11 mouse cellular contexts compared by ENCODE assay signal in genomic region chr11:57688179-57688929, GRCm38 (mm10). TPM values are rescaled to one million over a fixed set of nuclear protein-coding genes. Genes with fewer than 3 reads are reported as not detected.
DNase-seq lines count a peak whose midpoint lies in the region; ATAC-seq and TF ChIP-seq lines count a peak whose summit lies in the region.
"Had no signal": no experiment of that assay in that cellular context is flagged by ENCODE, and none has a peak within 500 bp of the region (broad histone marks: within the 10 kb centered on the region; RNA-seq: fewer than 3 reads in every experiment).

No protein-coding gene starts in this region.

- 71% methylated on average over 14 of the region's 14 CpGs for WGBS in embryonic facial prominence, embryonic 13.5 days
- WGBS in kidney, embryonic 16.5 days = 27% methylated on average over 14 of the region's 14 CpGs
- WGBS in forebrain, postnatal 0 days = 82% methylated on average over 14 of the region's 14 CpGs

- no peaks in the 10 kb centered on the region for H3K9me3 ChIP-seq in embryonic facial prominence, embryonic 13.5 days
- H3K9me3 ChIP-seq in kidney, embryonic 16.5 days (ENCODE audit: low read length) = no peaks in the 10 kb centered on the region
- H3K9me3 ChIP-seq in forebrain, postnatal 0 days (ENCODE audit: low read length) = no peaks in the 10 kb centered on the region
- H3K9me3 ChIP-seq: midbrain, embryonic 13.5 days had no signal

- no peak overlapping the region for H3K4me3 ChIP-seq in embryonic facial prominence, embryonic 13.5 days
- H3K4me3 ChIP-seq in kidney, embryonic 16.5 days (ENCODE audit: low read length) = no peak overlapping the region
- H3K4me3 ChIP-seq in forebrain, postnatal 0 days (ENCODE audit: low read depth, low read length) = no peak overlapping the region
- H3K4me3 ChIP-seq: midbrain, embryonic 13.5 days had no signal

- peak; percentile 50 for DNase-seq in gastrocnemius, postnatal 25 days
- DNase-seq in gastrocnemius, postnatal 36 days = no peak
- peak; percentile 43 for DNase-seq in lung, postnatal 25 days (ENCODE audit: low spot score)
- no peak for DNase-seq in adrenal gland, adult 18-20 months (ENCODE audit: low spot score in 2 of 2)
- no peak for DNase-seq in forebrain, postnatal 0 days
- DNase-seq in spleen, postnatal 4 days (ENCODE audit: low spot score in 2 of 2) = no peak
- DNase-seq: layer of hippocampus, adult 9-11 months; right cerebral cortex, postnatal 14 days had no signal

- TF ChIP-seq CTCF in forebrain, postnatal 0 days (IDR thresholded peaks at IDR 0.05; ENCODE audit: low read depth) = no peak

- ATAC-seq in embryonic facial prominence, embryonic 13.5 days (ENCODE audit: insufficient number of reproducible peaks, insufficient read depth, low FRiP score, low TSS enrichment, low read depth) = no peak
- peak; percentile 31; the same call in 1 of the 2 replicates for ATAC-seq in kidney, embryonic 16.5 days (ENCODE audit: low FRiP score, low TSS enrichment)
- ATAC-seq in forebrain, postnatal 0 days = no peak
- ATAC-seq: midbrain, embryonic 13.5 days had no signal

- no peaks in the 10 kb centered on the region for H3K36me3 ChIP-seq in embryonic facial prominence, embryonic 13.5 days
- H3K36me3 ChIP-seq in kidney, embryonic 16.5 days (ENCODE audit: insufficient read depth, low read length) = no peaks in the 10 kb centered on the region
- no peaks in the 10 kb centered on the region for H3K36me3 ChIP-seq in forebrain, postnatal 0 days (ENCODE audit: insufficient read depth)
- H3K36me3 ChIP-seq: midbrain, embryonic 13.5 days had no signal

- H3K4me1 ChIP-seq in embryonic facial prominence, embryonic 13.5 days = peaks cover 50% of the 10 kb centered on the region
- peaks cover 39% of the 10 kb centered on the region for H3K4me1 ChIP-seq in kidney, embryonic 16.5 days (ENCODE audit: insufficient read depth, low read length)
- H3K4me1 ChIP-seq in forebrain, postnatal 0 days (ENCODE audit: insufficient read depth) = 0 out of 2 replicates have a peak, but pooled peaks cover 4% of the 10 kb centered on the region

- H3K9ac ChIP-seq in embryonic facial prominence, embryonic 13.5 days = no peak overlapping the region
- no peak overlapping the region for H3K9ac ChIP-seq in kidney, embryonic 16.5 days (replicated peaks; ENCODE audit: low read length)
- H3K9ac ChIP-seq in forebrain, postnatal 0 days = no peak overlapping the region
- H3K9ac ChIP-seq: midbrain, embryonic 13.5 days had no signal

- no peaks in the 10 kb centered on the region for H3K27me3 ChIP-seq in embryonic facial prominence, embryonic 13.5 days
- H3K27me3 ChIP-seq in kidney, embryonic 16.5 days (ENCODE audit: insufficient read depth, low read length) = no peaks in the 10 kb centered on the region
- H3K27me3 ChIP-seq in forebrain, postnatal 0 days (ENCODE audit: insufficient read depth, low read length) = no peaks in the 10 kb centered on the region

- peak overlapping the region; percentile 5; the same call in 1 of the 2 replicates for H3K27ac ChIP-seq in embryonic facial prominence, embryonic 13.5 days
- 0 out of 2 replicates have a peak overlapping the region, but pooled peaks have one; percentile 10 for H3K27ac ChIP-seq in kidney, embryonic 16.5 days (ENCODE audit: low read length)
- H3K27ac ChIP-seq in forebrain, postnatal 0 days (ENCODE audit: low read depth, low read length) = no peak overlapping the region
- H3K27ac ChIP-seq: midbrain, embryonic 13.5 days had no signal

- intact Hi-C loops in gastrocnemius, postnatal 36 days (cut with DNase I) = no loop called here

- no peak overlapping the region for H3K4me2 ChIP-seq in embryonic facial prominence, embryonic 13.5 days
- no peak overlapping the region; the same call in 1 of the 2 replicates for H3K4me2 ChIP-seq in kidney, embryonic 16.5 days (replicated peaks; ENCODE audit: low read depth, low read length)
- no peak overlapping the region for H3K4me2 ChIP-seq in forebrain, postnatal 0 days (ENCODE audit: low read depth)
- H3K4me2 ChIP-seq: midbrain, embryonic 13.5 days had no signal

RNA-seq across cellular contexts. Expression of gene Galnt10, which starts 43.1 kb away (rescaled TPM):
- total RNA-seq in gastrocnemius, postnatal 25 days (2021) = 1 to 10 TPM; 6.0 to 7.5 TPM
- total RNA-seq in gastrocnemius, postnatal 36 days (2021) = 1 to 10 TPM; 5.2 to 6.3 TPM
- polyA plus RNA-seq in embryonic facial prominence, embryonic 13.5 days (2015; fragmentation: Nextera tagmentation; extraction: Ambion mirVana) = 24.1 and 27.7 TPM in 2 replicates
- 23.6 TPM in 2 replicates for polyA plus RNA-seq in kidney, embryonic 16.5 days (2015; fragmentation: Nextera tagmentation; extraction: Ambion mirVana)
- total RNA-seq in adrenal gland, adult 18-20 months (2021) = 10 to 100 TPM; 32.0 to 57.3 TPM
- total RNA-seq in forebrain, postnatal 0 days (2014; rRNA removed) = 14.5 and 20.7 TPM in 2 replicates
- polyA plus RNA-seq in forebrain, postnatal 0 days (2015; fragmentation: Nextera tagmentation; extraction: Ambion mirVana) = 8.0 and 9.5 TPM in 2 replicates

Comparison
In these comparisons a context has a peak if more than half of its experiments do, and no peak if none do; other contexts are left out.
1. DNase-seq: peak in gastrocnemius, postnatal 25 days (single experiment) and lung, postnatal 25 days (single experiment); none in gastrocnemius, postnatal 36 days (0 of 2), adrenal gland, adult 18-20 months (0 of 2), forebrain, postnatal 0 days (single experiment) and spleen, postnatal 4 days (0 of 2).